Mouse (Mus musculus): ENCODE measurements at regions not wholly inside any gene's neighbourhood (a gene's known extent, or its start where the extent isn't known, plus 50 kb on each side); places are given as distances from the start of the nearest gene placed in this dataset.

GRCm38 (mm10) chr6:135662386-135662785 lies 300.0 kb downstream of the Emp1 start:
- no peak for TF ChIP-seq CTCF (IDR thresholded peaks at IDR 0.05; ENCODE audit: insufficient read depth, low read length)
- no peak for TF ChIP-seq POLR2A (IDR thresholded peaks at IDR 0.05; ENCODE audit: borderline replicate concordance, extremely low read depth, low read depth, low read length)
